Mouse (Mus musculus) hindlimb bud, embryonic 11.5 days (tissue): Measurements from ENCODE around the gene Amigo2.
"Not testable (repeated sequence)": the region's sequence is repeated elsewhere in the genome, so short reads cannot be mapped to it uniquely, and the experiment has no call there.

Source experiments
- DNase-seq: peaks from one replicate; pipeline ENCODE4 v3.0.0-alpha.2; 2012; ENCODE audit warnings: low read depth, low spot score; ENCODE audit errors: extremely low spot score

Amigo2 gene

GRCm38 (mm10) chr15:97223431-97223830, 23.7 kb downstream of the Amigo2 start:
- no peak for DNase-seq

GRCm38 (mm10) chr15:97216843-97217242, 30.2 kb downstream of the Amigo2 start:
- no peak for DNase-seq

- no peak for DNase-seq
Measured at GRCm38 (mm10) chr15:97212501-97213477, 34.3 kb downstream of the Amigo2 start.

- not testable (repeated sequence) for DNase-seq
Measured at GRCm38 (mm10) chr15:97209754-97210153, 37.3 kb downstream of the Amigo2 start.

- DNase-seq = no peak
Measured at GRCm38 (mm10) chr15:97206506-97206905, 40.6 kb downstream of the Amigo2 start.

GRCm38 (mm10) chr15:97205776-97206175, 41.3 kb downstream of the Amigo2 start:
- DNase-seq = no peak

GRCm38 (mm10) chr15:97204889-97205288, 42.2 kb downstream of the Amigo2 start:
- DNase-seq = no peak

GRCm38 (mm10) chr15:97196644-97197043, 50.4 kb downstream of the Amigo2 start:
- DNase-seq = no peak

- DNase-seq = peak; percentile 69
Measured at GRCm38 (mm10) chr15:97195628-97196027, 51.5 kb downstream of the Amigo2 start.
